Mouse (Mus musculus) intestine, postnatal 0 days (tissue): ENCODE measurements around the gene Usp13. TPM values are rescaled to one million over a fixed set of nuclear protein-coding genes. Genes with fewer than 3 reads are reported as not detected.

Experiments
- ATAC-seq: fragments of 200-750 bp; cut with Nextera tagmentation; 2 replicates; pipeline ENCODE4 v1.8.0; 2017; ENCODE audit warnings: mild to moderate bottlenecking, moderate TSS enrichment, moderate library complexity
- H3K27ac ChIP-seq: fragments of 300-500 bp; sonication (generic); 2 replicates; pipeline ENCODE4 v1.5.1; 2014; ENCODE audit warnings: mild to moderate bottlenecking, low read depth, low read length, moderate library complexity
- H3K27me3 ChIP-seq: fragments of 300-500 bp; sonication (generic); replicated peaks from 2 replicates; pipeline ENCODE4 v1.6.1; 2014; ENCODE audit warnings: low read length, mixed read lengths; ENCODE audit not compliant: control insufficient read depth, insufficient read depth
- H3K36me3 ChIP-seq: fragments of 300-500 bp; sonication (generic); 2 replicates; pipeline ENCODE4 v1.6.1; 2014; ENCODE audit warnings: mild to moderate bottlenecking, moderate library complexity; ENCODE audit not compliant: control insufficient read depth, insufficient read depth
- H3K4me1 ChIP-seq: fragments of 300-500 bp; sonication (generic); replicated peaks from 2 replicates; pipeline ENCODE4 v1.6.1; 2014; ENCODE audit warnings: antibody characterized with exemption, low read length, mixed read lengths; ENCODE audit not compliant: control insufficient read depth, insufficient read depth
- H3K4me2 ChIP-seq: fragments of 300-500 bp; sonication (generic); replicated peaks from 2 replicates; pipeline ENCODE4 v1.6.1; 2014; ENCODE audit warnings: low read depth, mild to moderate bottlenecking, moderate library complexity
- H3K4me3 ChIP-seq: fragments of 300-500 bp; sonication (generic); 2 replicates; pipeline ENCODE4 v1.5.1; 2014; ENCODE audit warnings: low read depth, low read length
- H3K9ac ChIP-seq: fragments of 300-500 bp; sonication (generic); 2 replicates; pipeline ENCODE4 v1.6.1; 2014; ENCODE audit warnings: mild to moderate bottlenecking, low read depth, low read length
- H3K9me3 ChIP-seq: fragments of 300-500 bp; sonication (generic); 2 replicates; pipeline ENCODE4 v1.6.1; 2016; ENCODE audit warnings: mixed run types; ENCODE audit not compliant: control insufficient read depth
- CTCF ChIP-seq: sonication (generic); IDR thresholded peaks from 2 replicates; pipeline ENCODE4 v1.5.1; 2016; ENCODE audit warnings: low read depth, mild to moderate bottlenecking, control low read depth, antibody characterized with exemption, moderate library complexity
- WGBS: fragments of 180-500 bp; shearing (Covaris S2); extraction: QIAGEN DNeasy Blood & Tissue Kit; methylation state at CpG from one replicate; pipeline ENCODE4 v1.1.7; 2014; 5-methylcytosine and 5-hydroxymethylcytosine counted together
- polyA plus RNA-seq: library from polyadenylated mRNA; unstranded; fragments of >200 nt; fragmentation: Nextera tagmentation; extraction: Ambion mirVana; gene quantifications from 2 replicates; pipeline ENCODE4 v1.2.1, GENCODE M21; 2015

Usp13 gene
- polyA plus RNA-seq, 1 experiment from 2014 or later = 0.90 TPM

GRCm38 (mm10) chr3:32968671-32969425, 151.5 kb downstream of the Usp13 start:
- no peak for ATAC-seq
- no peaks in the 10 kb centered on the region for H3K36me3 ChIP-seq
- H3K4me3 ChIP-seq = no peak overlapping the region
- TF ChIP-seq CTCF = no peak
- no peaks in the 10 kb centered on the region for H3K27me3 ChIP-seq
- H3K4me2 ChIP-seq = no peak overlapping the region
- WGBS = 88% methylated on average over 1 of the region's 1 CpGs
- no peaks in the 10 kb centered on the region for H3K9me3 ChIP-seq
- no peaks in the 10 kb centered on the region for H3K4me1 ChIP-seq
- H3K9ac ChIP-seq = no peak overlapping the region
- H3K27ac ChIP-seq = no peak overlapping the region

GRCm38 (mm10) chr3:32970257-32970656, 152.9 kb downstream of the Usp13 start:
- Histone ChIP-seq H3K9me3 (no peaks in the 10 kb centered on the region), H3K9ac (no peak overlapping the region), H3K27ac (no peak overlapping the region), H3K4me3 (no peak overlapping the region), H3K4me1 (no peaks in the 10 kb centered on the region), H3K27me3 (no peaks in the 10 kb centered on the region), H3K4me2 (no peak overlapping the region), H3K36me3 (no peaks in the 10 kb centered on the region)
- no peak for ATAC-seq
- WGBS = 90% methylated on average over 1 of the region's 1 CpGs
- TF ChIP-seq CTCF = no peak

GRCm38 (mm10) chr3:32979238-32979637, 161.9 kb downstream of the Usp13 start:
- H3K9ac ChIP-seq = no peak overlapping the region
- TF ChIP-seq CTCF = no peak
- no peaks in the 10 kb centered on the region for H3K9me3 ChIP-seq
- H3K27ac ChIP-seq = no peak overlapping the region
- 76% methylated on average over 6 of the region's 6 CpGs for WGBS
- no peaks in the 10 kb centered on the region for H3K4me1 ChIP-seq
- ATAC-seq = no peak
- no peak overlapping the region for H3K4me2 ChIP-seq
- no peaks in the 10 kb centered on the region for H3K36me3 ChIP-seq
- no peak overlapping the region for H3K4me3 ChIP-seq
- H3K27me3 ChIP-seq = no peaks in the 10 kb centered on the region

- no peak overlapping the region for H3K4me3 ChIP-seq
- no peak overlapping the region for H3K27ac ChIP-seq
- H3K36me3 ChIP-seq = no peaks in the 10 kb centered on the region
- no peak for TF ChIP-seq CTCF
- H3K9ac ChIP-seq = no peak overlapping the region
- H3K4me1 ChIP-seq = no peaks in the 10 kb centered on the region
- WGBS = 71% methylated on average over 4 of the region's 4 CpGs
- ATAC-seq = no peak
- no peaks in the 10 kb centered on the region for H3K9me3 ChIP-seq
- H3K27me3 ChIP-seq = no peaks in the 10 kb centered on the region
- no peak overlapping the region for H3K4me2 ChIP-seq
Measured at GRCm38 (mm10) chr3:32979981-32980380, 162.6 kb downstream of the Usp13 start.

- no peak for TF ChIP-seq CTCF
- Histone ChIP-seq H3K4me2 (no peak overlapping the region), H3K4me3 (no peak overlapping the region), H3K27me3 (no peaks in the 10 kb centered on the region), H3K4me1 (no peaks in the 10 kb centered on the region), H3K36me3 (no peaks in the 10 kb centered on the region), H3K27ac (no peak overlapping the region), H3K9me3 (no peaks in the 10 kb centered on the region), H3K9ac (no peak overlapping the region)
- WGBS = 63% methylated on average over 3 of the region's 3 CpGs
- no peak for ATAC-seq
Measured at GRCm38 (mm10) chr3:32985141-32985540, 167.8 kb downstream of the Usp13 start.

Other genes starting within 250 kb of the Usp13 start
- gene Gnb4, start 201.0 kb upstream of the Usp13 start, polyA plus RNA-seq = 31.5 and 31.8 TPM in 2 replicates
- gene Actl6a, start 111.2 kb upstream of the Usp13 start, polyA plus RNA-seq = 47.9 and 49.2 TPM in 2 replicates
- gene Ndufb5, start 80.6 kb upstream of the Usp13 start, polyA plus RNA-seq = 388 and 406 TPM in 2 replicates
- 27.4 and 31.0 TPM in 2 replicates for gene Mrpl47, start 79.9 kb upstream of the Usp13 start, polyA plus RNA-seq